Mouse (Mus musculus) heart, embryonic 11.5 days (tissue): ENCODE data around the gene Olfr465-ps1. TPM values are rescaled to one million over a fixed set of nuclear protein-coding genes. Genes with fewer than 3 reads are reported as not detected.

Experiments used
- ATAC-seq: fragments of 200-750 bp; cut with Nextera tagmentation; replicated peaks from 2 replicates; pipeline ENCODE4 v1.8.0; 2017; ENCODE audit warnings: moderate library complexity; ENCODE audit not compliant: insufficient number of reproducible peaks, low FRiP score, low TSS enrichment
- H3K27ac ChIP-seq: fragments of 300-500 bp; sonication (generic); 2 replicates; pipeline ENCODE4 v1.5.1; 2014; ENCODE audit warnings: mild to moderate bottlenecking, low read depth, low read length
- H3K27me3 ChIP-seq: fragments of 300-500 bp; sonication (generic); 2 replicates; pipeline ENCODE4 v1.6.1; 2014; ENCODE audit warnings: mild to moderate bottlenecking, low read length, mixed read lengths; ENCODE audit not compliant: control insufficient read depth, insufficient read depth
- H3K36me3 ChIP-seq: fragments of 300-500 bp; sonication (generic); 2 replicates; pipeline ENCODE4 v1.6.1; 2014; ENCODE audit warnings: mild to moderate bottlenecking, low read length, moderate library complexity, mixed read lengths; ENCODE audit not compliant: control insufficient read depth, insufficient read depth
- H3K4me1 ChIP-seq: fragments of 300-500 bp; sonication (generic); 2 replicates; pipeline ENCODE4 v1.6.1; 2014; ENCODE audit warnings: low read length; ENCODE audit not compliant: control insufficient read depth, insufficient read depth
- H3K4me2 ChIP-seq: fragments of 300-500 bp; sonication (generic); 2 replicates; pipeline ENCODE4 v1.6.1; 2014; ENCODE audit warnings: mild to moderate bottlenecking, moderate library complexity
- H3K4me3 ChIP-seq: fragments of 300-500 bp; sonication (generic); 2 replicates; pipeline ENCODE4 v1.5.1; 2014; ENCODE audit warnings: low read depth, low read length
- H3K9ac ChIP-seq: fragments of 300-500 bp; sonication (generic); 2 replicates; pipeline ENCODE4 v1.6.1; 2014; ENCODE audit warnings: mild to moderate bottlenecking, low read depth, low read length, moderate library complexity
- H3K9me3 ChIP-seq: fragments of 300-500 bp; sonication (generic); replicated peaks from 2 replicates; pipeline ENCODE4 v1.6.1; 2016; ENCODE audit warnings: low read length; ENCODE audit not compliant: control insufficient read depth
- WGBS: fragments of 180-500 bp; shearing (Covaris S2); extraction: QIAGEN DNeasy Blood & Tissue Kit; methylation state at CpG from one replicate; pipeline ENCODE4 v1.1.7; 2014; ENCODE audit not compliant: insufficient replicate concordance; 5-methylcytosine and 5-hydroxymethylcytosine counted together
- polyA plus RNA-seq: library from polyadenylated mRNA; unstranded; fragments of >200 nt; fragmentation: Nextera tagmentation; extraction: Ambion mirVana; gene quantifications from 2 replicates; pipeline ENCODE4 v1.2.1, GENCODE M21; 2014

Gene Olfr465-ps1
- polyA plus RNA-seq, 1 experiment from 2014 or later = not detected

DNA sequence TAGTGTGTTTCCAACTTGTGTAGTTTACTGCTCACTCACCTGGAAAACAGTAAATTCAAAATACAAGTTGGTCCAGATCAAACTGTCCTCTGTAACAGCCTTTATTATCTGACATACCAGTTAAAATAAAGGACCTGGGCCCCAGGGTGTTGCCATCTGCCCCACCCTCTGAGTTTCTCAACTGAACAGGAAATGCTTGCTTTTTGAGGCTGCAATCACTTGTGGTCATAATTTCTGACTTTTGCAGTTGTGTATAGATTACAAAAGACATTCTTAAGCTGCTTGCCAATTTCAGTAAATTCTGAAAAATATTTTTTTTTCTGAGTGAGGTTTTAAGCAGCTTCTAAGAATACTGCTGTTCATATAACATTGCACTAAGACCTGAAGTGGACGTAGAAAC, 15.8 kb upstream of the Olfr465-ps1 start:
- Histone ChIP-seq H3K27me3 (no peaks in the 10 kb centered on the region), H3K27ac (no peak overlapping the region), H3K4me2 (no peak overlapping the region), H3K36me3 (no peaks in the 10 kb centered on the region), H3K4me3 (no peak overlapping the region), H3K4me1 (no peaks in the 10 kb centered on the region), H3K9ac (no peak overlapping the region), H3K9me3 (no peaks in the 10 kb centered on the region)
- WGBS = 85% methylated on average over 1 of the region's 1 CpGs
- no peak for ATAC-seq

DNA sequence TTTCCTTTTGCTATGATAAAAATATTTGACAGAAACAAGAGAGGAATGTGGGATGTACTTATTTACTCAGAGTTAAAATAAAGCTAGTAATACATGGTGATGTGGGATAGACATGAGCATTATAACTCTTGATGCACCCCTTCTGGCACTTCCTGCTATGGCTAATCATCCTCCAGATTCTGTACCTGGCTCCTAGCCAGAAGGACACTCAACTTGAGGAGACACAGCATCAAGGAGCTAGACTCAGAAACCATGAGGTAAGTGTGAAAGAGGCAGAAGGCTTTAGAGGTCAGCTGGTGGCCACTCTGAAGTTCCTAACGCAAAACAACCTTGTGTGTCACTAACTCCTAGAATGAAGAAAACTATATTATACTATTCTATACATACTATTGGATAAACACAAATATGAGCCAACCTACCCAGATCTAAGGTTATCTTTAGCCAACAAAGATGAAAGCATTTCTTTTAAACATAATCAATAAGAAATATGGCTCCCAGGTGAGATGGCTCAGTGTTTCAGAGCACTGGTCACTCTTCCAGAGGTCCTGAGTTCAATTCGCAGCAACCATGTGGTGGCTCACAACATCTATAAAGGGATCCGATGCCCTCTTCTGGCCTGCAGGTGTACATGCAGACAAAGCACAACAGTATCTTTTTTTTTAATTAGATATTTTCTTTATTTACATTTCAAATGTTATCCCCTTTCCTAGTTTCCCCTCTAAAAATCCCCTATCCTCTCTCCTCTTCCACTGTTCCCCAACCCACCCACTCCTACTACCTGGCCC, 10.6 kb upstream of the Olfr465-ps1 start:
- no peaks in the 10 kb centered on the region for H3K36me3 ChIP-seq
- WGBS = 52% methylated on average over 3 of the region's 3 CpGs
- no peak overlapping the region for H3K27ac ChIP-seq
- H3K4me3 ChIP-seq = no peak overlapping the region
- ATAC-seq = no peak
- no peak overlapping the region for H3K9ac ChIP-seq
- H3K27me3 ChIP-seq = no peaks in the 10 kb centered on the region
- no peaks in the 10 kb centered on the region for H3K9me3 ChIP-seq
- H3K4me2 ChIP-seq = no peak overlapping the region
- H3K4me1 ChIP-seq = no peaks in the 10 kb centered on the region

DNA sequence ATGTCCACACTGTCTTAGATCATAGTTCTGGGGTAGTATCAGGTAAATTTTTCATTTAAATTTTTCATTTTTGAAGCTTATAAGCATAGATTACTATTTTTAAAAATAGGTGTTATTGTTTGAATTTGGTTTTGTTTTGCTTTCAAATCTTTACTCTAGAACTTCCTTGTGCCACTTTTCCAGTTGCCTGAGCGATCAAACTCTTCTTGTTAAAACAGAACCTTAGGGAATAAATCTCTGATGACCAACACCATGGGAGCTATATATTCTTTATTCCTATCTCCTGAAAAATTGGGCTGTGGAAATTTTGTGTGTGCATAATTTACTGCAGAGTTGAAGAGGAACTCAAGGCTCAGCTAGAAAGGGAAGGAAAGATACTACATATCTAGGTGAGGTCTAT, 12.1 kb downstream of the Olfr465-ps1 start, which contains the start of gene Olfr466:
Gene Olfr466 (plus strand): TSS at position 301 of the 400 bp plus-strand sequence.
- H3K4me1 ChIP-seq = no peaks in the 10 kb centered on the region
- no peak within 1 kb of the TSS for H3K27ac ChIP-seq
- H3K9ac ChIP-seq = no peak within 1 kb of the TSS
- no peak for ATAC-seq
- no peaks in the 10 kb centered on the region for H3K9me3 ChIP-seq
- no peak within 1 kb of the TSS for H3K4me3 ChIP-seq
- 73% methylated on average over 1 of the region's 1 CpGs for WGBS
- no peak within 1 kb of the TSS for H3K4me2 ChIP-seq
- no peaks in the 10 kb centered on the region for H3K36me3 ChIP-seq
- H3K27me3 ChIP-seq = no peaks in the 10 kb centered on the region

DNA sequence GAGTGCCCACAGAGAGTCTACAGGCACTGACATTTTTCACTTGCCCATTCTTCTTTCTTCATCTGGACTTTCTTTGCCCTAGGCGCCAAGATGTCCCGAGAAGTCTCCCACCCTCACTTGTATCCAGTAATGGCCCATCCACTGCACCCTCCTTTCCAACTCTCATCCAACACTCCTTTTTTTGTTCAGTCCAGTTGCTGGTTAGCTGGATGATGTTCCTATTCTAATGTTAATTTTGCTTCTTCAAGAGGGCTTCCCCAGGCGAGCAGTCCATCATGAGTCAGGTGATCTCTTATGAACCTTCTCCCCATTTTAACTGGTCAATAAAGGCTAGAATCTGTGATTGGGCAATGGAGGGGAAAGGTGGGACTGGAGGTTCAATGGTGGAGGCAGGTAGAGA, 36.2 kb downstream of the Olfr465-ps1 start:
- H3K9ac ChIP-seq = no peak overlapping the region
- WGBS = 70% methylated on average over 3 of the region's 3 CpGs
- no peak overlapping the region for H3K4me3 ChIP-seq

DNA sequence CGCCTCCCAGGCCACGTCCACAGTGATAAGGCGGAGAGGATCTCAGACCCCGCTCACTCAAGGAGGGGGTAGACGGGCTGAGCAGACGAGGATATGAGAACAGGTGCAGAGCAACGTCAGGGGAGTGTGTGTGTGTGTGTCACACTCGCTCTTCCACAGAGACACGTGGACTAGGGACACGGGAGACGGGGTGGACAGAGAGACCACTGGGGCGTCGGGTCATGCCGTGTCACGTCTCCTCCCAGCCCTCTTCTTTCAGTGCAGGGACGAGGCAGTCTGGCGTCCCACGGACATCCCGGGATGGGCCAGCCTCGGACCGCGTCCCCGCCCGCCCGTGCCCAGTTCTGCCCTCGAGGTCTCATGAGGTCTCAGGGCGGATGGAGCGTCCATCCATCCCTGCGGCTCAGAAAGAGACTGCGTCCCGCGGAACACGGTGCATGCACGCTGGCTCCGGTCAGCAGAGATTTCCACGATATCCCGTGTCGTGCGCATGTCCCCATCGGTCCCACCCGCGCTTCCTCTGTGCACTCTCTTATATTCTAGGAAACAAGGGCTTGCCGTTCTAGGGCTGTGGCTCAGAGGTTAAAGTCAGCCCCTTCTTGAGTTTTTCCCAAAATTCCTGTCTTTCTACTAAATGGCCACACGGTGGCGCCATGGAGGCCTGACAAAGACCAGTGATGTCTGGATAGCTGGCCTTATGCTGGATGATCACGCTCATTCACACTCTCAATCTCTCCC, 38.0 kb downstream of the Olfr465-ps1 start:
- H3K4me2 ChIP-seq = peak overlapping the region; percentile 69
- no peaks in the 10 kb centered on the region for H3K4me1 ChIP-seq
- peak overlapping the region; percentile 30 for H3K4me3 ChIP-seq
- no peak overlapping the region for H3K27ac ChIP-seq
- H3K9ac ChIP-seq = no peak overlapping the region
- H3K36me3 ChIP-seq = no peaks in the 10 kb centered on the region
- peak; percentile 35; the same call in 1 of the 2 replicates for ATAC-seq
- WGBS = 18% methylated on average over 46 of the region's 46 CpGs
- no peaks in the 10 kb centered on the region for H3K27me3 ChIP-seq
- no peaks in the 10 kb centered on the region for H3K9me3 ChIP-seq

More for the DNA sequence above, 36.2 kb downstream of the Olfr465-ps1 start:
- Histone ChIP-seq H3K27ac (no peak overlapping the region), H3K27me3 (no peaks in the 10 kb centered on the region), H3K4me2 (no peak overlapping the region), H3K4me1 (no peaks in the 10 kb centered on the region), H3K9me3 (no peaks in the 10 kb centered on the region), H3K36me3 (no peaks in the 10 kb centered on the region)
- no peak for ATAC-seq

DNA sequence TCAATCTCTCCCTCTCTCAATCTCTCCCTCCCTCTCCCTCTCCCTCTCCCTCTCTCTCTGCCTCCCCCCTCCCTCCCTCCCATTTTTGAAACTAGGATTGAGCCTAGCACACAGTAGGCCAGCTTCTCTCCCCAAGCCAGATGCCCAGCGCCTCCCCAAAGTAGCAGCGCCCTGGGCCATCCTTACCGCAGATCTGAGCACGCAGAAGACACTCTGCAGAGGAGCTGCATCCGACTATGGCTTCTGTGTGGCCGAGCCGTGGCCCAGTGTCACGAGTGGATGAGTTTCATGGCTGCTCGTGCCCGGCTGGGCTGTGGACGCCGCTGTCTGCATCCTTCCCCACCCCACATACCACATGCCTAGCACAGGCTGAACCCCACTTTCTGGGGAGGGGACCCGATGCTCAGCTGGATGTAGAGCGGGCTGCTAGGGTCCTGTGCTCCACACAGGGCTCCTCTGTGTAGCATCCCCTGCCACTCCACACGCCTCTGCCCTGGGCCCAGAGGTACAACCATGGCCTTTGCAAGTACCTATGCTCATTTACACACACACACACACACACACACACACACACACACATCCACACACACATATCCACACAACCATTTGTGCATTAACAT, 38.7 kb downstream of the Olfr465-ps1 start:
- H3K4me2 ChIP-seq = no peak overlapping the region
- H3K9me3 ChIP-seq = no peaks in the 10 kb centered on the region
- H3K9ac ChIP-seq = no peak overlapping the region
- H3K27me3 ChIP-seq = no peaks in the 10 kb centered on the region
- WGBS = 49% methylated on average over 15 of the region's 15 CpGs
- no peak overlapping the region for H3K27ac ChIP-seq
- H3K4me1 ChIP-seq = no peaks in the 10 kb centered on the region
- no peaks in the 10 kb centered on the region for H3K36me3 ChIP-seq
- no peak overlapping the region for H3K4me3 ChIP-seq
- ATAC-seq = no peak

Other genes starting within 250 kb of the Olfr465-ps1 start
- 0.03 TPM in 1 of 2 replicates, not detected in the other for gene Cntnap3, start 234.1 kb upstream of the Olfr465-ps1 start, polyA plus RNA-seq
- gene Spata31, start 220.7 kb upstream of the Olfr465-ps1 start, polyA plus RNA-seq = not detected in 2 replicates
- not detected in 2 replicates for gene Spata31d1c, start 105.0 kb upstream of the Olfr465-ps1 start, polyA plus RNA-seq
- not detected in 2 replicates for gene Prss47, start 85.3 kb upstream of the Olfr465-ps1 start, polyA plus RNA-seq
- 35.6 and 37.4 TPM in 2 replicates for gene Mfsd14b, start 25.1 kb upstream of the Olfr465-ps1 start, polyA plus RNA-seq
- gene Olfr466, start 12.2 kb downstream of the Olfr465-ps1 start, polyA plus RNA-seq = not detected in 2 replicates
- not detected in 2 replicates for gene Nlrp4f, start 67.9 kb downstream of the Olfr465-ps1 start, polyA plus RNA-seq
- gene Gm10775, start 121.5 kb downstream of the Olfr465-ps1 start, polyA plus RNA-seq = not detected in 2 replicates
- gene Zfp369, start 140.7 kb downstream of the Olfr465-ps1 start, polyA plus RNA-seq = 14.4 and 16.7 TPM in 2 replicates